Mouse (Mus musculus) myocyte (in vitro differentiated cells): ENCODE results near the gene Abcf1. TPM values are rescaled to one million over a fixed set of nuclear protein-coding genes. Genes with fewer than 3 reads are reported as not detected.
A peak's percentile ranks its signal among the peaks of the same experiment; 100 is the strongest.

Experiments used
- H3K27me3 ChIP-seq: one replicate; pipeline ENCODE4 v1.6.1; 2011; ENCODE audit not compliant: control insufficient read depth, insufficient read depth, insufficient read length
- H3K36me3 ChIP-seq: one replicate; pipeline ENCODE4 v1.6.1; 2011; ENCODE audit not compliant: control insufficient read depth, insufficient read depth
- H3K4me2 ChIP-seq: one replicate; pipeline ENCODE4 v1.6.1; 2011; ENCODE audit warnings: low read depth, control low read depth
- H3K4me3 ChIP-seq: one replicate; pipeline ENCODE4 v1.5.1; 2011; ENCODE audit warnings: mild to moderate bottlenecking, control low read depth, moderate library complexity
- H3K79me2 ChIP-seq: one replicate; pipeline ENCODE4 v1.6.1; 2011; ENCODE audit not compliant: control insufficient read depth, insufficient read depth
- H3ac ChIP-seq: one replicate; pipeline ENCODE4 v1.6.1; 2011; ENCODE audit not compliant: control insufficient read depth, insufficient read length
- CEBPB ChIP-seq: IDR thresholded peaks from 2 replicates; pipeline ENCODE4 v1.6.1; 2011; ENCODE audit warnings: mild to moderate bottlenecking, moderate library complexity; ENCODE audit not compliant: poor library complexity, insufficient read depth, severe bottlenecking
- E2F4 ChIP-seq: IDR thresholded peaks from one replicate; pipeline ENCODE4 v1.6.1; 2011; ENCODE audit warnings: mild to moderate bottlenecking, control low read depth, moderate library complexity; ENCODE audit not compliant: insufficient read depth
- MAX ChIP-seq: IDR thresholded peaks from one replicate; pipeline ENCODE4 v1.6.1; 2011; ENCODE audit warnings: low read depth, mild to moderate bottlenecking, control low read depth
- MYOD1 ChIP-seq, 3 experiments: IDR thresholded peaks; one replicate each; pipeline ENCODE4 v1.6.1; 2011; ENCODE audit warnings: control low read depth in 2 of 3, low read depth in 2 of 3, mild to moderate bottlenecking in 2 of 3, moderate library complexity in 1 of 3; ENCODE audit not compliant: insufficient read length in 2 of 3, control insufficient read depth in 1 of 3
- MYOG ChIP-seq, 3 experiments: IDR thresholded peaks; one replicate each; pipeline ENCODE4 v1.6.1; 2011; ENCODE audit warnings: control low read depth in 2 of 3, low read depth in 2 of 3, mild to moderate bottlenecking in 2 of 3; ENCODE audit not compliant: insufficient read length in 2 of 3, control insufficient read depth in 1 of 3, insufficient read depth in 1 of 3
- POLR2A ChIP-seq: IDR thresholded peaks from one replicate; pipeline ENCODE4 v1.6.1; 2011; ENCODE audit warnings: low read depth, mild to moderate bottlenecking, control low read depth, moderate library complexity; ENCODE audit not compliant: insufficient read length
- POLR2AphosphoS2 ChIP-seq: IDR thresholded peaks from one replicate; pipeline ENCODE4 v1.6.1; 2011; ENCODE audit warnings: low read depth, control low read depth; ENCODE audit not compliant: insufficient read length
- REST ChIP-seq: IDR thresholded peaks from one replicate; pipeline ENCODE4 v1.6.1; 2011; ENCODE audit warnings: mild to moderate bottlenecking, control low read depth, moderate library complexity; ENCODE audit not compliant: insufficient read depth, insufficient read length
- SRF ChIP-seq: IDR thresholded peaks from one replicate; pipeline ENCODE4 v1.6.1; 2011; ENCODE audit warnings: low read depth; ENCODE audit not compliant: control insufficient read depth, insufficient read length
- TCF12 ChIP-seq: IDR thresholded peaks from one replicate; pipeline ENCODE4 v1.6.1; 2011; ENCODE audit warnings: mild to moderate bottlenecking, control low read depth; ENCODE audit not compliant: poor library complexity, insufficient read depth, severe bottlenecking
- TCF3 ChIP-seq: IDR thresholded peaks from one replicate; pipeline ENCODE4 v1.6.1; 2011; ENCODE audit warnings: low read depth, control low read depth; ENCODE audit not compliant: insufficient read length
- USF1 ChIP-seq: IDR thresholded peaks from one replicate; pipeline ENCODE4 v1.6.1; 2011; ENCODE audit warnings: low read depth, mild to moderate bottlenecking, control low read depth, moderate library complexity
- polyA plus RNA-seq: library from polyadenylated mRNA; unstranded; fragments of >200 nt; fragmentation: generic; extraction: Trizol; gene quantifications from one replicate; pipeline ENCODE4 v1.2.1, GENCODE M21; 2012; ENCODE audit warnings: missing spikeins

Abcf1 gene
- polyA plus RNA-seq, 1 experiment, result 90.1 TPM

DNA sequence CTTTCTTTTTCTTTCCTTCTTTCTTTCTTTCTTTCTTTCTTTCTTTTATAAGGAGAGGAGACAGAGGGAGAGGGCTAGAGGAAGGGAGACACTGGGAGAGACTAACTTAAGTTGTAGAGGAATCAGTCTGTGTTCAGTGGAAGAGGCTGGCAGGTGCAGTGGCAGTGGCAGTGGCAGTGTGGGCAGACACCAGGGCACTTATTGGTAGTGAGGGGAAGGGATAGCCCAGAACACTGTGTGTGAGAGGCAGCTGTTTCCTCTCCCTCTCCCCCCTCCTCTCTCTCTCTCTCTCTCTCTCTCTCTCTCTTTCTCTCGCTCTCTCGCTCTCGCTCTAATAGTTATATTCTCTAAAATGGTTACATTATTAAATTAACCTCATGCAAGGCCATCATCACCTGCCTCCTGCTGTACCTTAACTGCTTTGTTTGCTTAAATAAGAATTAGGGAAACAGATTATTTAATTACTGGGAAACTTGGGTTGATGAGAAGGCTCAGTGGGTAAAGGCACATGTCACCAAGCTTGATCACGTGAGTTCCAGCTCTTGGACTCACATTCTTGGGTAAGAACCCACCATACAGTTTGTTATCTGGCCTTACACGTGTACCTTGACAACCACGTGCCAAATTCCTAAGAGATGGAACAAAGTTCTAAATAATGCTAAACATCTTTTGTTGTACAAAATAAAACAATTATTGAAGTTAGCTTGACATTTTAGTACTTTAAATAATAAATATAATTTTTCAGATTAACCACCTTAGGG, 29.2 kb upstream of the Abcf1 start:
- H3K79me2 ChIP-seq, result peaks cover 67% of the 10 kb centered on the region
- peak overlapping the region; percentile 35 for H3K4me2 ChIP-seq
- H3K36me3 ChIP-seq, result no peaks in the 10 kb centered on the region
- H3K27me3 ChIP-seq, result no peaks in the 10 kb centered on the region
- no peak overlapping the region for H3K4me3 ChIP-seq
- H3ac ChIP-seq, result no peak overlapping the region
- peak; percentile 2 to 65 (median 7) for TF ChIP-seq MYOG (IDR thresholded peaks at IDR 0.05; ENCODE audit: control insufficient read depth in 1 of 3, insufficient read depth in 1 of 3, insufficient read length in 2 of 3, low read depth in 2 of 3)
- TF ChIP-seq REST, result no peak
- TF ChIP-seq POLR2AphosphoS2, result no peak
- no peak for TF ChIP-seq TCF12
- no peak for TF ChIP-seq SRF
- TF ChIP-seq TCF3, result no peak
- TF ChIP-seq USF1, result peak; percentile 5
- TF ChIP-seq POLR2A, result no peak
- no peak for TF ChIP-seq CEBPB
- peak in 2 of 3 experiments; percentile 26 to 83 for TF ChIP-seq MYOD1 (IDR thresholded peaks at IDR 0.05; ENCODE audit: control insufficient read depth in 1 of 3, insufficient read length in 2 of 3, low read depth in 2 of 3)
- TF ChIP-seq MAX, result no peak
- no peak for TF ChIP-seq E2F4

DNA sequence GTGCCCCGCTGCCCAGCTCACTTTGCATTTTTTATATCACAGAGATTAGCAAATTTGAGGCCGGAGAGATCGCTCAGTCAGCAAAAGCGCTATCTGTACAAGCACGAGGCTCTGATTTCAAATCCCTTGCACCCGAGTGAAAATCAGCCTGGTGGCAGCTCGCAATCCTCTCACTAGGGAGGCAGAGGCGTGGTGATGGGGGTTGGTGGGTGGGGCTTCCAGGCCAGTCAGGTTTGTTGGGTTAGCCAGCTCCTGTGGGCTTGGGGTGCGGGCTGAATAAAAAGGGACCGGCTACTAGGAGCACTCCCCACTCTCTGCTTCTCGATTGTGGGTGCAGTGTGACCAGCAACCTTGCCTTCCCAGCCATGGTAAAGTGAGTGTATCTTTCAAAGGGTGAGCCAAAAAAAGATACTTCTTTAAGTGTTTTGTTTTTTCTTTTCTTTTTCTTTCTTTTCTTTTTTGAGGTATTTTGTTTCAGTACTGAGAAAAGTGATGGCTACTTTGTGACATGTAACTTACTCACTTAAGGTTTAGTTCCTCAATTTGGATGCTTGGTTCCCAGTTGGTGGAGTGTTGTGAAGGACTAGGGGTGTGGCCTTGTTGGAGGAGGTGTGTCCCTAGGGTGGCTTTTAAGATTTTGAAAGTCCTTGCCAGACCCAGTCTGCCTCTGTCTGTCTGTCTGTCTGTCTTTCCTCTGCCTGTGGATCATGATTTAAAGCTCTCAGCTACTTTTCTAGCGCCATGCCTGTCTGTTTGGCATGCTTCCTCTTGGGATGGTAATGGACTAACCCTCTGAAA, 28.4 kb upstream of the Abcf1 start:
- no peak overlapping the region for H3ac ChIP-seq
- no peaks in the 10 kb centered on the region for H3K27me3 ChIP-seq
- peak overlapping the region; percentile 35 for H3K4me2 ChIP-seq
- H3K4me3 ChIP-seq, result no peak overlapping the region
- H3K36me3 ChIP-seq, result no peaks in the 10 kb centered on the region
- H3K79me2 ChIP-seq, result peaks cover 59% of the 10 kb centered on the region
- no peak for TF ChIP-seq E2F4
- TF ChIP-seq CEBPB, result no peak
- no peak for TF ChIP-seq TCF12
- TF ChIP-seq USF1, result no peak
- no peak for TF ChIP-seq POLR2A
- no peak for TF ChIP-seq MAX
- no peak for TF ChIP-seq REST
- TF ChIP-seq TCF3, result no peak
- no peak for TF ChIP-seq POLR2AphosphoS2
- TF ChIP-seq SRF, result no peak
- no peak for TF ChIP-seq MYOG (IDR thresholded peaks at IDR 0.05; ENCODE audit: control insufficient read depth in 1 of 3, insufficient read depth in 1 of 3, insufficient read length in 2 of 3, low read depth in 2 of 3)
- no peak for TF ChIP-seq MYOD1 (IDR thresholded peaks at IDR 0.05; ENCODE audit: control insufficient read depth in 1 of 3, insufficient read length in 2 of 3, low read depth in 2 of 3)

DNA sequence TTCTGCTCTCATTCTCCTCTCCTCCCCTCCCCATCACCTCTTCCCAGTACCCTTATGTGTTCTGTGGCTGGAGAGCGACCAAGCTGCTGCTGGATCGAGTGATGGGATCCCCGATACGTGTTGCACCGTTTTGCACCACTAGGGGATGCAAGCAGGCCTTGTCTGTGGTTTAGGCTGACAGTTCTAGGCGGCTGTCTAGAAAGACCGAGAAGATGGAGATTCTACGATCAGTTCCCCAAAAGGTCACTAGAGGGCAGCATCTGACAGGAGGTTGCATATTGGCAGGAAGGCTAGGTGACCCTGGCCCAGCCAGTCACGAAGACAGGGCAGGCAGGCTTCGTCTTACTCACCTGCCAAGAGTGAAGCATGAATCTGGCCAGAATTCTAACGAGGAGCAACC, 27.4 kb upstream of the Abcf1 start:
- TF ChIP-seq TCF12 (no peak), E2F4 (no peak), MYOD1 (IDR thresholded peaks at IDR 0.05; ENCODE audit: control insufficient read depth in 1 of 3, insufficient read length in 2 of 3, low read depth in 2 of 3) (peak in 1 of 3 experiments; percentile 17), MAX (no peak), POLR2AphosphoS2 (no peak), SRF (peak; percentile 27), REST (no peak), USF1 (no peak)
- H3K4me3 ChIP-seq, result no peak overlapping the region
- peak overlapping the region; percentile 35 for H3K4me2 ChIP-seq
- peaks cover 50% of the 10 kb centered on the region for H3K79me2 ChIP-seq
- no peaks in the 10 kb centered on the region for H3K36me3 ChIP-seq
- no peaks in the 10 kb centered on the region for H3K27me3 ChIP-seq
- no peak overlapping the region for H3ac ChIP-seq

DNA sequence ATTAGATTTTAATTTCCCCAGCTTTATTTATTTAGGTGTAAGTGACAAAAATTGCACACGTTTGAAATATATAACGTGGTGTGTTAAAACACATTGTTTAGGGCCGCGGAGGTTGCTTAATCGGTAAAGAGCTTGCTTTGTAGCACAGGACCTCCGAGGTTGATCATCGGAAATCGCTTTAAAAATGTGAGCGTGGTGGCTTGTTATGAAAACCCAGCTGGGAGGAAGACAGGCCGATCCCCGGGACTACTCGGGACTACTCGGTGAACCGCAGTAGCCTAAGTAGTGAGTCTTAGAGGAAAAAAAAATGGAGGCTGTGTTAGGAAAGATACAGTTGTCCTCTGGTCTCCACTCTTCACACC, 25.3 kb upstream of the Abcf1 start:
- no peak for TF ChIP-seq MAX
- TF ChIP-seq TCF3, result no peak
- no peak for TF ChIP-seq REST
- no peak for TF ChIP-seq POLR2AphosphoS2
- no peak for TF ChIP-seq CEBPB
- no peak for TF ChIP-seq TCF12
- no peak for TF ChIP-seq USF1
- TF ChIP-seq SRF, result no peak
- TF ChIP-seq E2F4, result no peak
- no peak for TF ChIP-seq MYOG (IDR thresholded peaks at IDR 0.05; ENCODE audit: control insufficient read depth in 1 of 3, insufficient read depth in 1 of 3, insufficient read length in 2 of 3, low read depth in 2 of 3)
- Histone ChIP-seq H3K27me3 (no peaks in the 10 kb centered on the region), H3K36me3 (no peaks in the 10 kb centered on the region), H3K4me2 (peak overlapping the region; percentile 77), H3K4me3 (peak overlapping the region; percentile 74), H3K79me2 (peaks cover 46% of the 10 kb centered on the region), H3ac (no peak overlapping the region)
